Mouse (Mus musculus): Measurements from ENCODE around the gene Sumf1.

DNA sequence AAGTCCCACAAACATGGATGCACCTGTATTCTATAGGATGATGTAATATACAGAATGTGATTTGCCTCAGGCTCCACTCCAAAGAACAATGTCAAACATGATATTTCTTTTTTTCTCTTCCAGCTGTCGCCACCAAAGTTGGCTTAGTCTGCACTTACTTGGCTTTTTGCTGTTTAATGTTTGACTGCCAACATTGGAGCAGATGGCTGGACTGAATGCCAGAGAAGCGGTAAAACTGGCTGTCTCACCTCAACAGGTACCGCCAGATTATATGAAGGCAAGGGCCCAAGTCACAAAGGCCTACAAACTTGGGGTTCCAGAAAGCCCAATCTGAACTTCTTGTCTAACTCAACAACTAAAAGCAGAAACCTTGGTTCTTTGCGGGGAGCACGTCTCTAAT is 127.3 kb downstream of the Sumf1 start:
- TF ChIP-seq E2F4 (IDR thresholded peaks at IDR 0.05; ENCODE audit: insufficient read depth): no peak
- TF ChIP-seq POLR2A (IDR thresholded peaks at IDR 0.05; ENCODE audit: insufficient read length, low read depth): no peak
- no peak for TF ChIP-seq SRF (IDR thresholded peaks at IDR 0.05; ENCODE audit: control insufficient read depth, insufficient read length, low read depth)
- no peak for TF ChIP-seq POLR2AphosphoS2 (IDR thresholded peaks at IDR 0.05; ENCODE audit: insufficient read length, low read depth)
- TF ChIP-seq TCF12 (IDR thresholded peaks at IDR 0.05; ENCODE audit: insufficient read depth, poor library complexity, severe bottlenecking): no peak
- TF ChIP-seq CEBPB (IDR thresholded peaks at IDR 0.05; ENCODE audit: insufficient read depth, poor library complexity, severe bottlenecking): no peak
- no peak for TF ChIP-seq REST (IDR thresholded peaks at IDR 0.05; ENCODE audit: insufficient read depth, insufficient read length)
- TF ChIP-seq MYOD1 (IDR thresholded peaks at IDR 0.05; ENCODE audit: control insufficient read depth in 1 of 3, insufficient read length in 2 of 3, low read depth in 2 of 3): no peak
- no peak for TF ChIP-seq TCF3 (IDR thresholded peaks at IDR 0.05; ENCODE audit: insufficient read length, low read depth)
- no peak for TF ChIP-seq MYOG (IDR thresholded peaks at IDR 0.05; ENCODE audit: control insufficient read depth in 1 of 3, insufficient read depth in 1 of 3, insufficient read length in 2 of 3, low read depth in 2 of 3)

Measured in myocyte (in vitro differentiated cells).